Mouse (Mus musculus) layer of hippocampus, adult 9-11 months (tissue): ENCODE measurements around the gene B3galt5.

Source experiments
- DNase-seq: peaks from one replicate; pipeline ENCODE4 v3.0.0; 2022

The B3galt5 gene

DNA sequence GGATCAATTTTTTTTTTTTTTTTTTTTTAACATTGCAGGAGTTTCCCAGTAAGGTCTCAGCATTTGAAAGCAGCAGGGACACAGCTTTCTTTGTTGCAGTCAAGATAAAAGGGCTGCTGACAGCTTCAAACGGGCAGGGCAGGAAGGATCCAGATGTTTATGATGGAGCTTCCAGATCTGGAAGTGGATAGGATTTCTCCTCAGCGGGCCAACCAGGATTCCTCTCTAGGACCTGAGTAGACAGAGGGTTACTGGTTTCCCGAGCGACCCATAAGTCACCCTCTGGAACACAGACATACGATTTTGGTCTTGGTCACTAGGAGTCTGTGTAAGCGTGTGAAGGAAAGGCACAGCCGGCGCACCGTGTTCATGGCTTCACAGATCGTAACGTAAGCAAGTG lies 112.5 kb downstream of the B3galt5 start:
- DNase-seq, result no peak

DNA sequence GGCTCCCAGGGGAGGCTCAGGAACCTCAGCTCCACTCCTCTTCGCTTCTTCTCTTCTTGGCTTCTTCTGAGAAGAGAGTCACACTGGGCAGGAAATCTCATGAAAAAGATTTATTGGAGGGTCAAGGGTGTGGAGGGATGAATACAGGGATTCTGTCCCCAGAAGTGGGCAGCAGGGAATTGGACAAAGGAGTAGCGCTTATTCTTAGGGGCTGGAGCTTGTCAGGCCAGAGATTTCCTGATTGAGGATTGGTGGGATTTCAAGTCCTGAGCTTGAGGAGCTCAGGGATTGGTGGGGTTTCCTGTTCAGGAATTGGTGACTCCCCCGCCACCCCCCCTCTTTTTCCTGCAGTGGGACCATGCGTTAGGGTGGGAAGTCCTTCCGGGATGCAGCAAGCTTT lies 113.2 kb downstream of the B3galt5 start:
- no peak for DNase-seq

DNA sequence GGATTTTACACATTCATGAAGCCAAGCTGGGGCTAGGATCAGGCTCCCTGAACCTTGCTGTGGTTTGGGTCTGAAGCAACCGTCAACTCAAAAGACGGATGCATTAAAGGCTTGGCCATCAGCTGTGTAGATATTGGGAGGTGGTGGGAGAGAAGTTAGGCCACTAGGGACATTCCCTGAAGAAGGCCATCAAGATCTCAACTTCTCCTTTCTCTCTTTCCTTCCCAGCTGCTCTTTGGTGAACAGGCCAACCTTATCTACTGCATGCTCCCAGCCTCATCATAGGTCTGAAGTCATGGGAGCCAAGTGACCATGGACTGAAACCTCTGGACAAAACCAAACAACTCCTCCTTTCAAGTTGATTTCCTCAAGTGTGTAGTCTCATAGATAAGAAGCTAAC lies 115.9 kb downstream of the B3galt5 start:
- DNase-seq, result no peak

DNA sequence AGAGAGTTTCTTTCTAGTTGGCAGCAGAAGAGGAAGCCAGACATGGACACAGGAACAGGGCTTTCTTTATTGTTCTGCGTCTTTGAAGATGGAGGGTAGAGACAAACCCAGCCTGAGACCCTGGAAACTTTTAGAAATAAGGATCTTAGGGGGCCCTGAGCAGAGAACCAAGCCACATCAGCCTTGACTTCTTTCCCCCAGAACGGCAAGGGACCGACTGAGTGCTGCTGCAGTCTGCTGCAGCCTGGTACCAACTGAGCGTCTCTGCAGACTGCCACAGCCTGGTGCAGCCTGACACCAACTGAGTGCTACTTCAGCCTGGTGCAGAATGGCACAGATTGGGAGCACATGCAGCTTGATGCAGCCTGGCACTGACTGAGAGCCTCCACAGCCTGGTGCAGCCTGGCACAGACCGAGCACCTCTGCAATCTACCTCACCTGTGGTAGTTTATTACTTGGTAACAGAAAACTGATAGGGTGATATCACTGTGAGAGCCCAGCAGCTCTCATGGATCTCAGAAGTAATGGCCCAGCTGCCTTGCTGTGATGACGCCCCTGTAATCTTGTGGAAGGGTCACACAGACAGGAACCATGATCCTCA lies 117.8 kb downstream of the B3galt5 start:
- DNase-seq, result no peak

DNA sequence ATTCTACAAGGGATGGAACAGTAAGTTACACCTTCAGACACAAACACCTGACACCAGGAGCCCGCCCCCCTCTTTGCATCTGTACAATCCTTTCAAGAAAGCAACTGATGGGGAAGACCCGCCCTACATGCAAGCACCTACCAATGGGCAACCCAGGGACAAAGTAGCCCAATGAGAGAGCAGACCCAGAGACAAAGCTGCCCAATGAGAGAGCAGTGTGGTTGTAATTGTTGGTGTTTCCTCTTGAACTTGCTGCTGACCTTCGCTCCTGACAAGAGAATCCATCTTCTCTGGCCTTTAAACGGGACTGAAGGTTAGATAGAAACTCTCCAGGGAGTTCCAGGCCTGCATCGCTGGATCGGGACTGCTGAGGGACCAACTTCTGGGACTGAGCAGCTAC lies 118.4 kb downstream of the B3galt5 start:
- no peak for DNase-seq

DNA sequence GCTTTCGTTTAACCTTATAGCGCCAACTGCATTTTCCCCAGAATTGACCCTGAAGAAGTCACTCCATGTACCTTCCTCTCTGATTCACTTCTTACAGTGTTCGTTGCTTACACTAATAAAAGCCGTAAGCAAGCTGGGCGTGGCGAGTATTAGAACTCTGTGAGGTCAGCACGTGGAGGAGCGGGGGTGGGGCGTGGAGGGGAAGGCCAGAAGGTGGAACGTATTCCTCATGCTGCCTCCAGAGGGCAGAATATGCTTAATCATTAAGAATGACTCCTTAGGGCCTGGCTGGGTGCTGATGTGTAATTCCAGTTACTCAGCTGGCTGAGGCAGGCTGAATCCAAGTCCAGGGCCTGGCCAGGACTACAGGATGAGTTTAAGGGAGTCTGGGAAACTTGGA lies 122.3 kb downstream of the B3galt5 start:
- DNase-seq, result peak; percentile 25

DNA sequence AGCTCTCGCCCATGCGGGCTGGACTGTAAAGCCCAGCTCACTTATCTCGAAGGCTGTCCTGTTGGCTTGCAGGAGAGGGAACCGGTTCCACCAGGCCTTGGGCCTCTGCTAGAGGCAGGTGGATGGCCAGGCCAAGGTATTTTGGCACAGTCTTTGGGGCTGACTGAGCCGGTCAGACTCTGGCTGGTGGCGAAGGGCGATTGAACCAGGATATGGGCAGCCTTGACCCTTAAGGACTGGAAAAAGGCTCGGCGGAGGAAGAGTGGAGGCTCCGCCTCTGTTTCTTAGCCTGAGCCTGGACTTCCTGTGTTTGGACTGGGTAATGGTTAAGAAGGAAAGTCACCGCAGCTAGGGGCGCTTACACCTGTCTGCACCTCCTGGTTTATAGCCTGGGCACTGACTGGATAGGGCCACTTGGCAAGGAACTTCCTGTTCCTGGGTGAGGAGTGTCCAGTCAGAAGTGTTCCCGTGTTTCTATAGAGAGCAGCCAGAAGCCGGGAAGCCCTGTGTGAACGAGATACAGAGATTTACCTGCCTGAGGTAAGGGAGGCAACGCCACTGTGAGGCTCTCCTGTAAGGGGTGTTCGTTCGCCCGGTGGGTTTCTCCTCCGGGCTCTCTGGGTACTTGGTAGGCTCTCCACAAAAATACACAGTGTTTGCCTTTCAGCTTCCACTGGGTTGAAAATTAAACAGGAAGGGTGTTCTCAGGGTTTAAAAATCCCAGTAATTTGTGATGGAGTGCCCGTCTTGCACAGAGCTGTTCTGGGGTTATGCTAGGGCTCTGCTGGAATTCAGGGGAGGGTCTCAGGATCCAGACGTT lies 125.9 kb downstream of the B3galt5 start:
- DNase-seq, result no peak

DNA sequence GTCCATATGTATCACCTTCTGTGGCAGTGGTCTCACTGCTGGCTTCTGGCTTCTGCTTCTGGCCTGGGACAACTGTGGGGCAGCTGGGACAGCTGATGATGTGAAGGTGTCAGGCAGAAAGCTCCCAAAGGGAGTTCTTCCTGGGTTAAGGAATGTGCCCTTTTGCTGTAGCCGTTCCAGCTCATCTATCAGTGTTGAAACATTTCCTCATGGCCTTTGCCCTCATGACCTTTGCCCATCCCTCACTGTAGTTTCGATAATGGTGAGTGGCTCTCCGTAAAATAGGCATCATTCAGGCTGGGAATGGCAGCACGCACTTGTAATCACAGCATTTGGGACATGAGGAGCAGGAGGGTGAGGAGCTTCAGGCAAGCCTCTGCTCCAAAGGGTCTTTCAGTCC lies 127.3 kb downstream of the B3galt5 start:
- DNase-seq, result no peak

DNA sequence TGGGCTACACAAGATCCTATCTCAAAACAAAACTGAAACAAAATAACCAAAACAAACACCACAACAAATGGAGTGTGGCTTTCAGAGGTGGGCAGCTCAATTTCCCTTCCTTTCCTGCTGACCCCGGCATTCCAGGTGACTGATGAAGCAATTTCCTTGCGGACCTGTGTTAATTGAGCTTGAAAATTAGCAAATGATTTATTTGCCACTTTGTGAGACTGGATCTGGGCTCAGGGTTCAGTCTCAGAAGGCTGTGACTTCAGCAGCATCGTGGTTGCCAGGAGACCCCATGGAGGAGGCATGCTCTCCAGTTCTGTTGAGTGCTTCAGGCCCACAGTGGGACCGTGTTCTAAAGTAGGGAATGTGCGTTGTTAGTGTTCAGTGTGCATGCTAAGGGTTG lies 127.7 kb downstream of the B3galt5 start:
- DNase-seq, result no peak

DNA sequence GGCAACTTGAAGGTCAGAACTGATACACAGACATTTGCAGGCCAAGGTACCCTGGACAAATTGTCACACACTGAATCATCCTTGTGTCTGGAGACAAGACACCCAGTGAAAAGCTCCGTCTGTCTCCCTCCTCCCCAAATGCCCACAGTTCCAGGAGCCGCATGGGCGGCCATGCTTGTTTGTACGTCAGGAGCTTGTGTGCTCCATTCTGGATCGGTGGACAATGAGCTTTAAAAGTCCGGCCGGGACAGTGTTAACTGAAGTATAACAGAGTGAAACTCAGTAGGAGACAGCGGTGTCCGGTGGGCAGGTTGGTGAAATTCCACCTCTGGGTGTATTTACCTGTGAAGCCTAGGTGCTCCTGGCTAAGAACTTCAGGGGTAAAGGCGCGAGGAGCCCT lies 129.3 kb downstream of the B3galt5 start:
- DNase-seq, result no peak
